Mouse (Mus musculus) mouse embryonic stem cell (cell line): Measurements from ENCODE around the gene Asphd1.

ENCODE experiments used
- in situ Hi-C, 2 experiments: fragments of 300-500 bp; cut with MboI; formaldehyde crosslinking; loops; 1 replicate in 1 of 2; 3 replicates in 1 of 2; pipeline ENCODE4 v1.14.3; 2019 to 2020; ENCODE audit warnings: low sequenced_read_pairs in 2 of 2, low pct_unique_long_range_greater_than_20kb in 1 of 2, mixed read lengths in 1 of 2; ENCODE audit not compliant: unreplicated experiment in 1 of 2

The Asphd1 gene

GRCm38 (mm10) chr7:126959780-126960179 lies 10.4 kb upstream of the Asphd1 start:
- in situ Hi-C loops, result loop anchor here in 1 of 2 experiments (25.0 kb wide), 1 partner anchor 122 kb away; the partner anchor contains the start of genes 4930451I11Rik and Doc2a

- in situ Hi-C loops, result loop anchor here in 1 of 2 experiments (25.0 kb wide), 1 partner anchor 118 kb away; the partner anchor contains the start of genes 4930451I11Rik and Doc2a
These were observed 5.7 kb upstream of the Asphd1 start for GRCm38 (mm10) chr7:126955125-126955524.

GRCm38 (mm10) chr7:126952646-126953045 lies 3.3 kb upstream of the Asphd1 start:
- in situ Hi-C loops, result loop anchor here in 1 of 2 experiments (25.0 kb wide), 1 partner anchor 115 kb away; the partner anchor contains the start of genes 4930451I11Rik and Doc2a

- in situ Hi-C loops, result loop anchor here in 1 of 2 experiments (25.0 kb wide), 1 partner anchor 114 kb away; the partner anchor contains the start of genes 4930451I11Rik and Doc2a
These were observed 2.4 kb upstream of the Asphd1 start for GRCm38 (mm10) chr7:126951741-126952140.

GRCm38 (mm10) chr7:126950647-126951615 lies 1.5 kb upstream of the Asphd1 start:
- in situ Hi-C loops, result loop anchor here in 1 of 2 experiments (25.0 kb wide), 1 partner anchor 114 kb away; the partner anchor contains the start of genes 4930451I11Rik and Doc2a

- in situ Hi-C loops, result loop anchor here in 1 of 2 experiments (25.0 kb wide), 1 partner anchor 113 kb away; the partner anchor contains the start of genes 4930451I11Rik and Doc2a
These were observed 638 bp upstream of the Asphd1 start, which contains the start of gene Sez6l2 for GRCm38 (mm10) chr7:126949793-126950646. Gene Sez6l2 (plus strand): TSS chr7:126950563.

GRCm38 (mm10) chr7:126948626-126949025 lies 756 bp downstream of the Asphd1 start:
- in situ Hi-C loops, result no loop called here

GRCm38 (mm10) chr7:126946530-126946929 lies 2.9 kb downstream of the Asphd1 start:
- in situ Hi-C loops, result no loop called here

- in situ Hi-C loops, result no loop called here
These were observed 7.6 kb downstream of the Asphd1 start for GRCm38 (mm10) chr7:126941801-126942200.

- in situ Hi-C loops, result no loop called here
These were observed 8.2 kb downstream of the Asphd1 start for GRCm38 (mm10) chr7:126941171-126941570.

- in situ Hi-C loops, result no loop called here
These were observed 16.7 kb downstream of the Asphd1 start for GRCm38 (mm10) chr7:126932652-126933051.

GRCm38 (mm10) chr7:126929046-126929445 lies 20.3 kb downstream of the Asphd1 start:
- in situ Hi-C loops, result no loop called here

GRCm38 (mm10) chr7:126928384-126929037 lies 20.9 kb downstream of the Asphd1 start, which contains the start of gene Kctd13:
Gene Kctd13 (plus strand): TSS chr7:126928879.
- in situ Hi-C loops, result no loop called here

- in situ Hi-C loops, result no loop called here
These were observed 23.1 kb downstream of the Asphd1 start for GRCm38 (mm10) chr7:126926299-126926698.

- in situ Hi-C loops, result no loop called here
These were observed 25.4 kb downstream of the Asphd1 start for GRCm38 (mm10) chr7:126923999-126924398.

- in situ Hi-C loops, result no loop called here
These were observed 26.7 kb downstream of the Asphd1 start, which contains the start of gene Tmem219 for GRCm38 (mm10) chr7:126922624-126923060. Gene Tmem219 (minus strand): TSS chr7:126922917.

GRCm38 (mm10) chr7:126921563-126921962 lies 27.8 kb downstream of the Asphd1 start:
- in situ Hi-C loops, result no loop called here

GRCm38 (mm10) chr7:126919973-126920372 lies 29.4 kb downstream of the Asphd1 start:
- in situ Hi-C loops, result no loop called here
